Mouse (Mus musculus) liver, embryonic 13.5 days (tissue): ENCODE results near the gene Cxcl12. TPM values are rescaled to one million over a fixed set of nuclear protein-coding genes. Genes with fewer than 3 reads are reported as not detected.

Experiments
- ATAC-seq: fragments of 200-750 bp; cut with Nextera tagmentation; 2 replicates; pipeline ENCODE4 v1.8.0; 2017; ENCODE audit warnings: low read depth, mild to moderate bottlenecking, moderate number of reproducible peaks, moderate library complexity
- DNase-seq: peaks from one replicate; pipeline ENCODE4 v3.0.0; 2022
- H3K27ac ChIP-seq: fragments of 300-500 bp; sonication (generic); 2 replicates; pipeline ENCODE4 v1.5.1; 2015; ENCODE audit warnings: moderate library complexity, mild to moderate bottlenecking, inconsistent platforms
- H3K27me3 ChIP-seq: fragments of 300-500 bp; sonication (generic); 2 replicates; pipeline ENCODE4 v1.6.1; 2015; ENCODE audit warnings: mild to moderate bottlenecking, inconsistent platforms
- H3K36me3 ChIP-seq: fragments of 300-500 bp; sonication (generic); 2 replicates; pipeline ENCODE4 v1.6.1; 2015; ENCODE audit warnings: mild to moderate bottlenecking, inconsistent platforms
- H3K4me1 ChIP-seq: fragments of 300-500 bp; sonication (generic); replicated peaks from 2 replicates; pipeline ENCODE4 v1.6.1; 2015; ENCODE audit warnings: inconsistent platforms
- H3K4me2 ChIP-seq: fragments of 300-500 bp; sonication (generic); 2 replicates; pipeline ENCODE4 v1.6.1; 2015; ENCODE audit warnings: inconsistent platforms, mild to moderate bottlenecking, moderate library complexity
- H3K4me3 ChIP-seq: fragments of 300-500 bp; sonication (generic); replicated peaks from 2 replicates; pipeline ENCODE4 v1.5.1; 2015; ENCODE audit warnings: mild to moderate bottlenecking, inconsistent platforms
- H3K9ac ChIP-seq: fragments of 300-500 bp; sonication (generic); 2 replicates; pipeline ENCODE4 v1.6.1; 2015; ENCODE audit warnings: mild to moderate bottlenecking, inconsistent platforms
- H3K9me3 ChIP-seq: fragments of 300-500 bp; sonication (generic); replicated peaks from 2 replicates; pipeline ENCODE4 v1.6.1; 2016; ENCODE audit warnings: inconsistent platforms
- WGBS: fragments of 180-500 bp; shearing (Covaris S2); methylation state at CpG from one replicate; pipeline ENCODE4 v1.1.7; 2015; ENCODE audit not compliant: insufficient replicate concordance; 5-methylcytosine and 5-hydroxymethylcytosine counted together
- polyA plus RNA-seq: library from polyadenylated mRNA; unstranded; fragments of >200 nt; fragmentation: Nextera tagmentation; extraction: Ambion mirVana; gene quantifications from 2 replicates; pipeline ENCODE4 v1.2.1, GENCODE M21; 2015

The Cxcl12 gene
- polyA plus RNA-seq, 1 experiment from 2014 or later, result 48.2 TPM

DNA sequence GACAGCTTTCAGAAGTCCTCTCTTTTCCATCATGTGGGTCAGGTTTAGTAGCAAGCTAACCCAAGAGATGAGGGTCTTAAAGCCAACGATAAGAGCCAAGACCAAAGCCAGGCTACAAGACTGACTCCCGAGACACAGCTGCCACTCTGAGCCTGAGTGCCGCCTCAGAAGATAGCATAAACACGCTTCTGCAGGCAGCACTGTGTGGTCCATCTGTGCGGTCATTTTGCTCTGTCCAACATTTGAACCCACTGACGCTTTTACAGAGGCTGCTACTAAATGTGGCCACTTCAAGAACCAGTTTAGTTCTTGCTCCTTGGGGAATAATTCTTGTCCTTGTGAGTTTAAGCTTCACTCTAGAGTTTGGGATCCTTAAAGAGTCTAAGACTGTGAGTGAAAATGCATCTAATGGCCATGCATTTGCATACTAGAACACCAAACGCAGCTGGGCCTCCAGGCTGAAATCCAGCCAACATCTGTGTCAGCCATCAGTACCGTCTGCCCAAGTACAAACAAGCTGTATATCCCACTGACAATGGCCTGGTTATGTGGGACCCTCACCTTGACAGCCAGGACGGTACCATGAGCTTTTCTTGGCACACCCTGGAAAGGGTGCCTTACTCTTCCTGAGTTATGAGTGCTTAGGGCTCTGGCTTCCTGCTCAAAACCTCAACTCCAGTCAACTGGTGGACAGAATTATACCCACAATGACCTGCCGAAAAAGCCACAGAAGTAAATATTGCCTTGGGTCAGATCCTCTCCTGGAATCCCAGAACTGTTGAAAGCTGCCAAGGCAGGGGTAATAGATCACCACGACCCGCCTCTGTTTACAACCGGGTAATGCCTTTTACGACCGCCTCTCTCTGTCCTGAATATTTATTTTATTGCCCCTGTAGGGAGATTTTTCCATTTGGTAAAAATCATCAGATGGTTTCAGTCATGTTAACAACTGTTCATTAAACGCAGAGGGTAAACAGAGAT, 8.3 kb upstream of the Cxcl12 start:
- H3K27ac ChIP-seq, result no peak overlapping the region
- 52% methylated on average over 16 of the region's 16 CpGs for WGBS
- 0 out of 2 replicates have a peak, but pooled peaks cover 2% of the 10 kb centered on the region for H3K27me3 ChIP-seq
- ATAC-seq (no peak), DNase-seq (no peak)
- no peaks in the 10 kb centered on the region for H3K36me3 ChIP-seq
- no peak overlapping the region for H3K9ac ChIP-seq
- H3K9me3 ChIP-seq, result no peaks in the 10 kb centered on the region
- H3K4me2 ChIP-seq, result no peak overlapping the region
- H3K4me3 ChIP-seq, result no peak overlapping the region
- no peaks in the 10 kb centered on the region for H3K4me1 ChIP-seq

DNA sequence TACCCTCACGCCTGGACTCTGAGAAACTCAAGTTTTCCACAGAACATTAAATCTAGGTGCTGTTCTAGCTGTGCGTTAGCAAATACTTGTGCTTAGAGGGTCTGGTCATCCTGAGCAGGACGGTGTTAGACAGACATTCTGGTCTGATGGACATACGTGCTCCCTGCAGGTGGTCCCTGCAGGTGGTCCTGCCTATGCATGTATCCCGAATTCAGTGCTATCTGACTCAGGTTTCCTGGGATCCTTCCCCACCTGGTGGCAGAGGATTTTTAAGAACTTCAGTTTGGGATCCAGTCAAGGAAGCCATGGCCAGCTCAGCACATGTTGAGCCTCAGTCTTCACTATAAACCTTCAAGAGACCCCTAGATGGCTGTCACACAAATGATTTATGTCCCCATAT, 4.8 kb upstream of the Cxcl12 start:
- H3K4me3 ChIP-seq, result no peak overlapping the region

DNA sequence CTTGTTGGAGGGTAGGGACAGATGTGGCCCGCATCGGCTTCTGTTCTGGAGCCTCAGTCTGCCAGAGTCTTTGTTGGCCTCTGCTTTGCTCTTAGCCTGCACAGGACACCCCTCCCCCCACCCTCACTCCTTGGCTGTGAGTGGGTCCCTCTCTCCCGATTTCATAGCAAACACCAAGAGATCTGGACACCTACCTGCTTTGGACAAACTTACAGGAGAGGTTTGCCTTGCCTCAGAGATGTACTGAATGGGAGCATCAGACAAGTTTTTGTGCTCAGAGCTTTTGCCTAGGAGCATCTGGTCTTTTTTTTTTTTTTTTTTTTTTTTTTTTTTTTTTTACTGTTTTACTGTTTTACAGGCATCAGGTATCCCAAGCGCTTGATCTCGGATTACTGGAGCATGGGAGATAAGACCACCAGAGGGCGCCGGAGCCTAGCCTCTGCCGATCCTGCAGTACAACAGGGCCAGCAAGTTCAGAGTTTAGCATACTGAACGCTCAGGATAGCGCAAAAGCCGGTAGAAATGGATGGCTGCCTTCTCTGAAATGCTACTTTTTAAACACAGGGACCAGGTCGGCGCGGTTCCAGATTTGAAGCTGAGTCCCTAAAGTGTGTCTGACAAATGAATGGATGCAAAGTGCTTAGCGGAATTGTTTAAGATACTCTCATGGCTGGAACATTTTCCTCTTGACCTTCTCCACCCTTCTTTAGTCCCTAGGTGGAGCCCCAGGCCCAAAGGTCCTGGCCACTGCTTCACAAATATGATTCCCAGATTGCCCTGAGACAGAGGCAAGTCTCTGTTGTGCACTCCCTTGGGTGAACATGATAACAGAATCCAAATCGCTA, 1.5 kb upstream of the Cxcl12 start:
- no peaks in the 10 kb centered on the region for H3K36me3 ChIP-seq
- H3K9ac ChIP-seq, result no peak overlapping the region
- ATAC-seq (peak; percentile 49), DNase-seq (no peak)
- no peak overlapping the region for H3K27ac ChIP-seq
- H3K27me3 ChIP-seq, result peaks cover 59% of the 10 kb centered on the region
- 4% methylated on average over 16 of the region's 16 CpGs for WGBS
- H3K4me2 ChIP-seq, result 0 out of 2 replicates have a peak overlapping the region, but pooled peaks have one; percentile 54
- H3K4me1 ChIP-seq, result 0 out of 2 replicates have a peak, but pooled peaks cover 6% of the 10 kb centered on the region
- H3K9me3 ChIP-seq, result no peaks in the 10 kb centered on the region
- H3K4me3 ChIP-seq, result no peak overlapping the region

More for the DNA sequence above, 4.8 kb upstream of the Cxcl12 start:
- 52% methylated on average over 5 of the region's 5 CpGs for WGBS
- H3K27me3 ChIP-seq, result peaks cover 30% of the 10 kb centered on the region
- no peak overlapping the region for H3K4me2 ChIP-seq
- no peak overlapping the region for H3K27ac ChIP-seq
- no peaks in the 10 kb centered on the region for H3K9me3 ChIP-seq
- no peaks in the 10 kb centered on the region for H3K36me3 ChIP-seq
- H3K9ac ChIP-seq, result no peak overlapping the region
- no peaks in the 10 kb centered on the region for H3K4me1 ChIP-seq
- DNase-seq (no peak), ATAC-seq (no peak)

DNA sequence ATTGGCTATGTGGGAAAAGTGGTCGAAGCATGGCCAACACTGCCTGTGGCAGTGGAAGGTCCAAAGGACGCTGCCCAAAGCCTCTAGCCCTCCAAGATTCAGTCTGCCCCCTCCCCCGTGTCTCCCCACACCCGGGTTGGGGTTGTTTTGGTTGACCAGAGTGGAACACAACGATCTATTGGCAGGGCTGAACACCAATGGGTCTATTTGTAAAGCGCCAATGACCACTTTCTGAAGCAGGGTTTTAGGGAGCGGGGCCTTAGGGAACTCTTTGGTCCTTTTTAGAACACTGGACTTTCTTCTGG, 957 bp upstream of the Cxcl12 start:
- ATAC-seq (no peak), DNase-seq (no peak)
- no peak overlapping the region for H3K4me3 ChIP-seq
- 12% methylated on average over 7 of the region's 7 CpGs for WGBS
- H3K27me3 ChIP-seq, result peaks cover 59% of the 10 kb centered on the region
- no peak overlapping the region for H3K27ac ChIP-seq
- no peaks in the 10 kb centered on the region for H3K9me3 ChIP-seq
- no peak overlapping the region for H3K9ac ChIP-seq
- H3K4me2 ChIP-seq, result peak overlapping the region; percentile 54; the same call in 1 of the 2 replicates
- H3K36me3 ChIP-seq, result no peaks in the 10 kb centered on the region
- 0 out of 2 replicates have a peak, but pooled peaks cover 10% of the 10 kb centered on the region for H3K4me1 ChIP-seq

DNA sequence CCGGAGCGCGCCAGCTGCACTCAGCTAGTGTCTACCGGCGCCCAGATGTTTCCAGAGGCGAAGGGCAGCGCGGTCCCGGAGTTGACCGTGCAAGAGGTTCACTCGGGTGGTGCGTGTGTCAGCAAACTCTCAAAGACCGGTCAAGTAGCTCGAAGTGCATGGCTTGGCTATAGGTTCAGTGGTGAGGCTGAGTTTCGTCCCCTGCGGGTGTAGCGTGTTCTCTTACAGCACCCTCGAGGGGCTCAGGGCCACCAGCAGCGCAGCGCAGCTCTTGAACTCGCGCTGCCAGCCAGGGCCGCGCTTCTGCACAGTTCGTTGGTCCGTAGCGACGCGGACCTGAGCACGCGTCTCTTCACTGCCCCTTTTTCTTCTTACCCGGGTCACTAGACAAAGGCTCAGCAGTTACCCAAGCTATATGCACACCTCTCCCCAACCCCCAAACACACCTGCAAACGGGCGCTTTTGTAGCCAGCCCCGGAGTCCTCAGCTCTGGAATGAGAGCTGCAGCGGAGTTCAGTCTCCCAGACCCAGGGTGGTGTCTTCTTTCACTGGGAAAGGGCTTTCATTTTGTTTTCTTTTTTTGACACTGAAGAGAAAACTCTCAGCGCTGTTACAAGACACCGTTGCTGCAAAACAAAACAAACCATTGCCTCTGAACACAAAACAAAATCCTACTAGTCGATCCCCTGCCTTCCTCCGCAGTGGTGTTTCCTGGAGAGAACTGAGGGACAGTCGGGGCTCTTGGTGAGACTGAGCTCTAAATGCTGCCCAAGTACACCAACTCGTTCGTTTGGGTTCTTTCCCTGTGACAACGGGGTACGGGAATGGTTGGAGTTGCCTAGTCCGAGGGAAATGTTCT, 945 bp downstream of the Cxcl12 start:
- Histone ChIP-seq H3K4me1 (peaks cover 21% of the 10 kb centered on the region), H3K27me3 (peaks cover 59% of the 10 kb centered on the region), H3K4me2 (peak overlapping the region; percentile 54), H3K36me3 (no peaks in the 10 kb centered on the region; the same call in 1 of the 2 replicates), H3K4me3 (peak overlapping the region; percentile 56), H3K27ac (peak overlapping the region; percentile 63), H3K9ac (peak overlapping the region; percentile 65), H3K9me3 (no peaks in the 10 kb centered on the region)
- no peak for DNase-seq
- under 1% methylated on average over 46 of the region's 46 CpGs for WGBS
- ATAC-seq, result no peak

DNA sequence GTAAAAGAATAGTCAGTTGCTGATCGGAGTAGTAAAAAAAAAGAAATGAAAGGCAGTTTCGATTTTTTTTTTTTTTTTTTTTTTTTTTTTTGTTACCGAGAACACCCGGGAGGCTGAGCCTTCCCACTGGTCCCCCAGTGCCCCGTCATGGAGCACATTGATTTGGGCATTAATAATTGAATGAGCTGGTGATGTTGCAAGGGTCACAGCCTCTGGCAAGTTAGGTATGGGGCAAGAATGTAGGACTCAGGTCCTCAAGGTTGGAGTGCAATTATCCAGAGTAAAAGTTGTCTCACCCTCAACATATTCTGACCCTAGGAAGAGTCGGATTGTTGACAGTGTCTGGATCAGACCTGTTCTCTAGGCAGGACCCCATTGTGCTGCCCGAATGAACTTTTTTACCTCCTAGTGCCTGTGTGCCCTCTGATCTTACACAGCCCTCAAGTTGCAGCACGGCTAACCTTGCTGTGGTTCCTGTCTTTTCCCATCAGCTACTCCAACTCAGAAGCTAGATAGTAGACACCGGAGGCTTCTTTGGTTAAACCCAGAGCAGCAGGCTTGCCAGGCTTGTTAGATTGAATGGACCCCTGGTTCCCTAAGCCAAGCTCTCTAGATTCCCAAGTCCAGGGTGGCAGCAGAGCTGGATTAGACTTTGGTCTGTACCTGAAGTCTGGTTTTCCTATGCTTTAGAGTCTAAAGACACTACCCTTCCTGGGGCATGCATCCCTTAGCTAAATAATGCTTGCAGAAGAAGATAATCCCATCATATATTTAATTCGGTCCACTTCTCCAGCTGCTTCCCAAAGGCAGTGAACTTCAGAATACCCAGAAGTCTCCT, 1.8 kb downstream of the Cxcl12 start:
- peak overlapping the region; percentile 65 for H3K9ac ChIP-seq
- no peak overlapping the region for H3K27ac ChIP-seq
- no peak for ATAC-seq
- no peak for DNase-seq
- peak overlapping the region; percentile 54 for H3K4me2 ChIP-seq
- H3K9me3 ChIP-seq, result no peaks in the 10 kb centered on the region
- H3K27me3 ChIP-seq, result peaks cover 59% of the 10 kb centered on the region
- H3K4me3 ChIP-seq, result peak overlapping the region; percentile 56
- H3K4me1 ChIP-seq, result peaks cover 21% of the 10 kb centered on the region
- H3K36me3 ChIP-seq, result peaks cover 2% of the 10 kb centered on the region; the same call in 1 of the 2 replicates
- WGBS, result 22% methylated on average over 10 of the region's 10 CpGs

DNA sequence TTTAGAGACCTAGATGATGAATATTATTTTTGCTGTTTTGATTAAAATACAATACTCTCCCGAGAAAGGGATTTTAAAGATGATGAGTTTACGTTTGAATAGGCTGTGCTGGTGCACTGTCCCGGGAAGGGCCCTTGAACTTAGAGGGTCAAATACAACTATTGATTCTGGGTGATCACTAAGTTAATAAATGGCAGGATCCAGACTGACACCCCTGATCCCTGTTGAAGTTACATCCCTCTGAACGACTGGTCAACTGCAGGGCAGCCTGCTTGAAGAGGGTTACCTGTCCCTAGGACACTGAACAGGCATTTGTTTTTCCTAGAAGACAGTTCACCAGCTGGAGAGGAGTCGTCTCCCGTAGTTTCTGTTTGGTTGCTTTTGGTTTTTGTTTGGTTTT, 4.0 kb downstream of the Cxcl12 start:
- ATAC-seq, result peak; percentile 34; the same call in 1 of the 2 replicates

DNA sequence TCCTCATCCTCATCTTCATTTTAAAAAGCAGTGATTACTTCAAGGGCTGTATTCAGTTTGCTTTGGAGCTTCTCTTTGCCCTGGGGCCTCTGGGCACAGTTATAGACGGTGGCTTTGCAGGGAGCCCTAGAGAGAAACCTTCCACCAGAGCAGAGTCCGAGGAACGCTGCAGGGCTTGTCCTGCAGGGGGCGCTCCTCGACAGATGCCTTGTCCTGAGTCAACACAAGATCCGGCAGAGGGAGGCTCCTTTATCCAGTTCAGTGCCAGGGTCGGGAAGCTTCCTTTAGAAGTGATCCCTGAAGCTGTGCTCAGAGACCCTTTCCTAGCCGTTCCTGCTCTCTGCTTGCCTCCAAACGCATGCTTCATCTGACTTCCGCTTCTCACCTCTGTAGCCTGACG, 5.5 kb downstream of the Cxcl12 start:
- Histone ChIP-seq H3K4me1 (peaks cover 21% of the 10 kb centered on the region), H3K27me3 (peaks cover 28% of the 10 kb centered on the region), H3K9ac (no peak overlapping the region), H3K27ac (no peak overlapping the region), H3K4me3 (no peak overlapping the region), H3K4me2 (no peak overlapping the region), H3K9me3 (no peaks in the 10 kb centered on the region), H3K36me3 (peaks cover 16% of the 10 kb centered on the region)
- DNase-seq (peak; percentile 14), ATAC-seq (no peak; the same call in 1 of the 2 replicates)
- 13% methylated on average over 11 of the region's 11 CpGs for WGBS

More for the DNA sequence above, 4.0 kb downstream of the Cxcl12 start:
- peaks cover 6% of the 10 kb centered on the region for H3K36me3 ChIP-seq
- H3K9me3 ChIP-seq, result no peaks in the 10 kb centered on the region
- H3K27ac ChIP-seq, result no peak overlapping the region
- peaks cover 43% of the 10 kb centered on the region for H3K27me3 ChIP-seq
- peaks cover 21% of the 10 kb centered on the region for H3K4me1 ChIP-seq
- H3K4me3 ChIP-seq, result no peak overlapping the region
- H3K4me2 ChIP-seq, result peak overlapping the region; percentile 8; the same call in 1 of the 2 replicates
- no peak for DNase-seq
- 47% methylated on average over 6 of the region's 6 CpGs for WGBS
- H3K9ac ChIP-seq, result no peak overlapping the region

DNA sequence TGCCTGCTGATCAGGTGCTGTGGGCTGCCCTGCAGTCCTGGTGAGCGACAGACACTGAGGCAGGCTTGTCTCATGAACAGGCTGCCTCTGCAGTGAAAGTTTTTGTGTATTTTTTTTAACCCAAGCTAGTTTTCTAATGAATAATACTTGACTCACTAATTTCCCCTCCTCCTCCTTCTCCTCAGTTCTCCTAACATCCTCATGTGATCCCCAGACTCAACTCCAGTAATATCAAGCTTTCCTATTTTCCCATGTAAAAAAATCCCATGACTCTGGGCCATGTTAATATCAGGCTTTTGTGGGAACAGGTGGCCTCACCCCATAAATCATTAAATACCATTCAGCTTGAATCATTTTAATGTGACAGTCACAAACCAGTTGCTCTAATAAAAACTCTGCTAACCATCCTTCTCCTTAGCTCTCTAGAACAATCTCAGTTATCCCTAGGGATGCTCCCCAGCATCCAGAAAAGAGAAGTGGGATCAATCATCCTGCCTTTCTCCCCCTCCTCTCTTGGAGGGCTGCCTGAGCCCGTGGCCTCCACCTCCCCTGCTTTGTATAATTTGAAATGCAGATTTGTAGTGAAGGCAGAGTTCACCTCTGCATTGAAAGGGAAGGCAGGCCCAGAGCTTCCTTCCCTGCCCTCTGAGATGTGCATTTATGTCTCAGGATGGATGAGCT, 6.9 kb downstream of the Cxcl12 start:
- WGBS, result 44% methylated on average over 2 of the region's 2 CpGs
- ATAC-seq (no peak), DNase-seq (no peak)
- Histone ChIP-seq H3K27ac (no peak overlapping the region), H3K9ac (no peak overlapping the region), H3K4me3 (no peak overlapping the region), H3K4me1 (peaks cover 21% of the 10 kb centered on the region), H3K9me3 (no peaks in the 10 kb centered on the region), H3K4me2 (no peak overlapping the region), H3K36me3 (peaks cover 16% of the 10 kb centered on the region), H3K27me3 (peaks cover 14% of the 10 kb centered on the region)
